Mouse (Mus musculus): Measurements from ENCODE around the gene Ass1.
A peak's percentile ranks its signal among the peaks of the same experiment; 100 is the strongest.

Gene Ass1

DNA sequence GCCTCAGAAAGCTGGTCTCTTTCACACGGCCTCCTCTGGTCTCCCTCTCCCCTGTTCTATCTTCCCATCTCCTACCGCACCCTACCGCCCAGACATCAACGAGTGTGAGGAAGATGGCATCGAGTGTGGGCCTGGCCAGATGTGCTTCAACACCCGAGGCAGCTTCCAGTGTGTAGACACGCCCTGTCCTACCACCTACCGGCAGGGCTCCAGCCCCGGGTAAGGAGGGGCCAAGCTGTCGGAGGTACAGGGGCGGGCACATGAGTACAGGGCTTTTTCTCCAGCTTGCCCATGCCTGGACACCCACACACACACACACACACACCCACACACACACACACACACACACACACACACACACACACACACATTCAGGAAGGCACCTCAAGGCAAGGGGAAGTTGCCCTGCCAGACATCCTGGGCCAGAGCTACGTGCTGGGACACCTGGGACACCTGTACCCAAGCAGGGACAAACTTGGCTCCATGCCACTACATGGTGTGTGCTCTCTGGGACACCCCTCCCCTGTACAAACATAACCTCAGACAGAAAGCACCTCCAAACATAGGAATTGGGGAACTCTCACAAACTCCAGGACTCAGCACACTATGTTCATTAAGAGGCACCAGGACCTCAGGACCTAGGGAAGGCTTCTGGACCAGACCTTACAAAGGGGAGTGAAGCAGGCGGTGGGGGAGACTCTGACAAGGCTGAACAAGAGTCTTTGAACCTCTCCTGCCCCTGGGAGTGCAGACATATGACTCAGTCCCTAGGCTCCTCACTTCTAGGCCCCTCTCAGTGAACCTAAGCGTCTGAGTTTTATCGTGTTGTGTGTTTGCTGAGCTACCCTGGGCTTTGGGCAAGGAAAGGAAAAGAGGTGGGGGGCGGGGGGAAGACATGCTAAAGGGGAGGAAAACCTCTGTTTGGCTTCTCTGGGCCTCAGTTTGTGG, 10.7 kb upstream of the Ass1 start:
- no peak for DNase-seq

DNA sequence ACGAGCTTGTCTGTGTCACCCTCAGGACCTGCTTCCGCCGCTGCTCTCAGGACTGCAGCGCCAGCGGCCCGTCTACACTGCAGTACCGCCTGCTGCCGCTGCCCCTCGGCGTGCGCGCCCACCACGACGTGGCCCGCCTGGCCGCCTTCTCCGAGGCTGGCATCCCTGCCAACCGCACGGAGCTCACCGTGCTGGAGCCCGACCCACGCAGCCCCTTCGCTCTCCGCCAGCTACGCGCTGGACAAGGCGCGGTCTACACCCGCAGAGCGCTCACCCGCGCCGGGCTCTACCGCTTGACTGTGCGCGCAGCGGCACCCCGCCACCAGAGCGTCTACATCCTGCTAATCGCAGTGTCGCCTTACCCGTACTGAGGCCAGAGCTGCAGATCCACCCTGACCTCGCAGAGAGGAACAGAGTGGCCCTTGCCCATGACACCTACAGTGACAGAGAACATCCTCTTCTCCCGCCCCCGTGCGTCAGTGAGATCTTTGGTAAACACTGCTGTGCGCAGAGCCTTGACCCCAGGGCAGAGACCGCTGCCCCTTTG, 9.9 kb upstream of the Ass1 start:
- DNase-seq: peak; percentile 62

DNA sequence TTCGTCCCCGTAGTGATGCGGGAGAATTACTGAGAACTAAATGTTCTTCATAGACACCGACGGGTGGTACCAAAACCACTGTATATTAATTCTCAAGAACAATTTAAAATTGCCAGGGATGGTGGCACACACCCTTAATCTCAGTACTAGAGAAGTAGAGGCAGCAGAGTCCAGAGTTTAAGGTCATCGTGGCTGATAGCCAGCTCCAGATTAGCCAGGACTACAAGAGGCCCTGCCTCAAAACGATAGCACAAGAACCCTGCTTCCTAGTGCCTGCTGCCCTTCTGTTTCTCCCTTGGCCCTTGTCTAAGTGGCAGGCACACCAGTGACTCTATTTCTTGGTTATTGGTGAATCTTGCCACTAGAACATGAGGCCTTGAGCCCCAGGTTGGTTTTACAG, 9.1 kb upstream of the Ass1 start:
- DNase-seq: no peak

DNA sequence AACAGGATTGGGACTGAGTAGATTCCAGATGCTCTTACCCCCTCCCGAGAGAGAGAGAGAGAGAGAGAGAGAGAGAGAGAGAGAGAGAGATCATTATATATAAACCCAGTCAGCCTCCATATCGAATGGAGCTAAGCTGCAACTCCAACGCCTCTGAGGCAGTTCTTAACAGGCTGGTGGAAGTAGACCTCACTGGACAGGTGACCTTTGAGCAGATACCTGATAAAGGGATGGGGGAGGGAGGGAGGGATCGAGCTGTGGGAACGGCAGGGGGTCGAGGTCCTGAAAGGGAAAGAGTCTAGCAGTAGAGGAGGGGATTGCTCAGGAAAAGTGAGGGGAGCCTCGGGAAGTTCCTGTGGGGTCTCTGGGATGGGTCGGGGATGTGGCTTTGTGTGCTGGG, 8.0 kb upstream of the Ass1 start:
- no peak for DNase-seq

DNA sequence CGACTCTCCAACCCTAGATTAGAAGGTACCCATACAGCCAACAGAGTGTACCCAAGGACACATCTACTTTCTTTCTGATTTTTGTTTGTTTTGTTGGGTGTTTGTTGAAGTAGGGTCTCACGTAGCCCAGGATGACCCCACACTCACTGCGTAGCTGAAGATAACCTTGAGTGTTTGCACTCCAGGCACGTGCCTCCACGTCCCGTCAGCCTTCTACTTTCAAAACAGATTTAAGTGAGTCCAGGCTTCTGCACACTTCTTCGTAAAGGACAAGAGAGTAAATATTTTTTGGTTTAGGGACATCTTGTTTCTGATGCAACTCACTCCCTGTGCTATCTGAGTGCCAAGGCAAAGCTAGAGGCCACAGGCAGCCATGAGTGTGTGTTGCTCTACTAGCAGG, 6.8 kb upstream of the Ass1 start:
- no peak for DNase-seq

DNA sequence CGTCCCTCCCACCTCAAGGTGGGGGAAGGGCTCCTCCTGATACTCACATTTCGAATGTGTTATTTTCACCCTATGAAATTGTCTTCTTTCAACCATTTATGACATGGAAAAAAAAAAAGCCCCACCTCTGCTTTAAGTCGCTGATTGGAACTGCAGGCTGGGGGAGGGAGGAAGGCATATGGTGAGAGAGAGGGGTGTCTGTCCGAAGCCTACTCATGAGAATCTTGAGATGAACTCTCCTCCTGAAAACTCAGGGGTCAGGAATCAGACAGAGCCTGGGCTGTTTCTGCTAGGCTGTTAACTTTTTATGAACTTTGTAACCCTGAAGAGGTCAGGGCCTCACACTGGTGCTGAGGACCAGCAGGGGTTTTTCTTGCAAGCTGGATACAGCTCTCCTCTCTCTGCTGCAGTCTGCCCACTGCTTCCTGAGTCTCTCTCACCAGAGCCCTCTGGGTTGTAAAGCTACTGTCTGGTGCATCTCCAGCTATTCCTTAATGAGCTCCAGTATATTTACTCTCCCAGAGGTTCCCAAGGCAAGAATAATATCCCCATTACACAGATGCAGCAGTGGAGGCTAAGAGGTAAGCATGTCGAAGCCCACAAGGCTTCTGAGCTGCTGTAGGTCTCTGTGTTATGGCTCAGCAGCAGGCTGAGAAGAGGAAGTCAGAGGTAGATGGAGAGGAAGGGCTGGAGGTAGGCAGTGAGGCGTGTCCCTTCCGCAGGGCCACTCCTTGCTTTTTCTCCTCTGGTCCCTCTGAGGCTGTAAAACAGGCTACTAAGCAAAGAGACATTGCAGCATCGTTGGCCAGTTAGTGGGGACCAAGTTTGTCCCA, 6.1 kb upstream of the Ass1 start:
- DNase-seq: peak; percentile 58

DNA sequence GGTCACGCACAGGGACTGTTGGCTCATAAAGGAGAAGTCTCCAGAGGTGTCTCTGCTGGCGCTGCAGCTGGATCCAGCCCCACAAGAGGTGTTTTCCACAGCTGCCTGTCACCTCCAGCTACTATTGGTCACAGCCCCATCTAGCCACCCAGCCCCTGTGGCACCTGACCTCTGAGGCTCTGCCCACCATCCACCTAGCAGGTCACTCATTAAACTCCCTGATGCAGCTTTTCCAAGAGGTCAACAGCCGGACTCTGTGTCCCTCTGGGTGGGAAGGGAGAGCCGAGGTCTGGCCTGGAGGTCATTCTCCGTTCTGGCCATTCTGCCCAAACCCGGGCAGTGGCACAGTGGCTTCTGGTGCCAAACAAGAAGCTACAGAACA, 5.5 kb upstream of the Ass1 start:
- DNase-seq: peak; percentile 85

DNA sequence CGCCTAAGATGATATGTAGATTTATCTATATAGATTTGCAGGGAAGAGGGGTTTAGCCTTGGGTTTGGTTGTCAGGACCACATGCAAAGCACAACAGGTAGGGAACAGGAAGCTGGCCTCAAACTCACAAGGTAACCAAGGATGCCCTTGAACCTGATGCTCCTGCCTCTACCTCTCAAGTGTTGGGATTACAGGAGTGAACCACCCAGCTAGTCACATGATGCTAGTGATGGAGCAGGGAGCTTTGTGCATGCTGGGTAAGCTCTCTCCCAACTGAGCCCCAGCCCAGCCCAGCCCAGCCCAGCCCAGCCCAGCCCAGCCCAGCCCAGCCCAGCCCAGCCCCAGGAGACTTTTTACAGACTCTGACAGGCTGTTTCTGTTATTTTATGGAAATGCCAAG, 2.5 kb upstream of the Ass1 start:
- DNase-seq: no peak

DNA sequence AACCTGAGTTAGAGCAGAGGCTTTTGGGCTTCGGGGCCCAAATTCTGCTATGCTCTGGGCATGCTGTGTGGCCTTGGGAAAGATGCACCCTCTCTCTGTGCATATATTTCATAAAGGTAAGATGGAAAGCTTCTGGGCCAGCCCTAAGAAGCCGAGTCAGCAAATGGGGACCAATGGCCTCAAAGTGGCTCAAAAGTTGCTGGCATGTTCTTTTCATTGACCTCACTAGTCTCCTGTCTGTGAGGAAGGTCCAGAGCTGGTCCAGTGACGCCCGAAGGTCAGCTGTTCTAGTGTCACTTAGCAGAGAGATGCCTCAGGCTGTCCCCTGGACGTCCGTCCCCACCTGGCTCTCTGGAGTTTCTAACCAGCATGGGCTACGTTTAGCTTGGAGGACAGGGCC, 1.1 kb upstream of the Ass1 start:
- DNase-seq: no peak

DNA sequence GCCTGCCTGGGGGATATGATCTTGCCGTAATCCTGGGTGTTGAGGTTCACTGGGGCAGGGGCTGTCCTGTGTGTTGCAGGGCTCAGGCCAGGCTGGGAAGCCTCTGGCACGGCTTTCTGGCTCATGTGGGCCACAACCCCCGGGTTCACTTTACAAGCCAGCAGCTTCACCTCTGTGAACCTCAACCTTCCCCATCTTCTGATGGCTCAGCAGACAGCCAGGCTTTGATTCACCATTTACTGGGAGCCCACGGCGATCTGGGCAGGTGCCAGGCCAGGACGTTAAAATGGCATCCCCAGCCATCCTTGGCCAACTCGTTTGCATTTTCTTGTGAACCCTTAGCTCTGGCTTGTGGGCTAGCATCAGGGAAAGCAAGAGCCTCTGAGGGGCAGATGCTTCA, 527 bp upstream of the Ass1 start:
- peak; percentile 76 for DNase-seq

DNA sequence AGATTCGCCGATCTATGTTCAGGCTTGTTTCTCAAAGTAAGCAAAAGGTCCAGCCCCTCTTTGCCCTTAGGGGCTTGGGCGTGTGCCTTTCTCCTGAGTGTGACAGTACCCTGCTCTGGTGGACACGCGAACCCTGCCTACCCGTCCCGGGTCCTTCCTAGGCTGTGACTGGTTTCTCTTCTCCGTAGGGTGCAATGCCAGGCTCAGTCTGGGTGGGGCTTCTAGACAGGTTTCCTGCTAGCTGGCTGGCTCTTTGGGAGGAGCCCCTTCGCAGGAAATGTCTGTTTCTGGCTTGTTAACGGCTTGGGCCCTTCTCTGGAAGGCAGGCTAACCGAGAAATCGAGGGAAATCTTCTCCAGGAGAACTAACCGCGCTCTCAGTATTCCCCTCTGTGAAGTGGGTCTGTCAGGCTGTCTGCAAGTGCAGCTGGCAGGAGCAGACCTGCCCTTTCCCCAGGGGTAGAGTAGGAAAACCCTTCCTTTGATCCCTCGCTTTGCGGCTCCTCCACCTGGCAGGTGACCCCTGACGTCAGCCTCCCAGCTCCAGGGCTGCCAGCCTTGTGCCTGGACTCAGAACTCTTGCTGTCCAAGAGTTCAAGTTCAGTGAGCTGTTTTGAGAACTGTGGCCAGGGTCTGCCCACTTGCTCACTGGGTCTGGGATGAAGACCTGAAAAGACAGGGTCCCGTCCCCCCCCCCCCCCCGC, 827 bp downstream of the Ass1 start:
- DNase-seq: peak; percentile 65

DNA sequence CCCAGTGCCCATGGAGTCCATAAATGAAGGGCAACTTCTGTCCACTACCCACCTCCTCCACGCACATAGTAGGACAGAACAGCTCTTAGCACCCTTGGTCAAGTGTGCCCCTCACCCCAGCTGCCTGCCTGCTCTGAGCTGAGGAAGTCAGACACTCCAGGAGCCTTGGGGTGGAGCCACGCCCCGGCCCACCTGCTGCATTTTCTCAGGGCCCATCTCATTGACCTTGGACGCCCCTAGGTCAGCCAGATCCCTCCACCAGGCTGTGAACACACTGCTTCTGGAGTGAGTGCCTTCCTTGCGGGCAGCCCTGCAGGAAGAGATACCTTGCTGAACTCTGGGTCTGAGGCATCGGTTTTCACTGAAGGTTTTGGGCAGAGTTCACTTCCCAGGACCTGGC, 1.6 kb downstream of the Ass1 start:
- no peak for DNase-seq

DNA sequence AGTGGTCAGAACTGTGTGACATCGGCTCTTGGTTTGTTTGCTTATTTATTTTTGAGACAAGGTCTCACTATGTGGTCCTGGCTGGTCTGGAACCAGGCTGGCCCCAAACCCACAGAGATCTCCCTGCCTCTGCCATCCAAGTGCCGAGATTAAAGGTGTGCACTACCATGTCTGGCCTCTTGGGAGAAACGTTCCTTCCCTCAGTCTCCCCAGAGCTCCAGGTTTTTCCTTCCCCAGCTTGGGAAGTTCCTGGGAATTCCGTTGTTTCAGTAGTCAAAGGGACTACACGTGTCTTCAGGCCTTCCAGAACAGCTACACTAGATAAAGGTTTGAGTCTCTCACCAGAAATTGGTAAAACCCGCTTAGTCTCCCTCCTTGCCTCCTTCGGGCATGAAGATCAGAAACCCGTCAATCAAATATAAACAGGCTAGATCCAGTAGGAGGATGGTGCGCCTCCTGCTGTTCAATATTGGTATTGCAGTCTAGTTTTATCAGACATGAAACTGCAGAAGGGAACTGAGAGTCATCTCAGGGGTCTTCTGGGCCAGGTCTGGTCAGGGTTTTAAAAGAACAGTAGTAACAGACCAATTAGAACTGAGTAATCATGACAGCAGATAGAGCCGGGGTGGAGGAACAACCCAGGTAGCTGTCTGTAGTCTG, 2.5 kb downstream of the Ass1 start:
- peak; percentile 65 for DNase-seq

DNA sequence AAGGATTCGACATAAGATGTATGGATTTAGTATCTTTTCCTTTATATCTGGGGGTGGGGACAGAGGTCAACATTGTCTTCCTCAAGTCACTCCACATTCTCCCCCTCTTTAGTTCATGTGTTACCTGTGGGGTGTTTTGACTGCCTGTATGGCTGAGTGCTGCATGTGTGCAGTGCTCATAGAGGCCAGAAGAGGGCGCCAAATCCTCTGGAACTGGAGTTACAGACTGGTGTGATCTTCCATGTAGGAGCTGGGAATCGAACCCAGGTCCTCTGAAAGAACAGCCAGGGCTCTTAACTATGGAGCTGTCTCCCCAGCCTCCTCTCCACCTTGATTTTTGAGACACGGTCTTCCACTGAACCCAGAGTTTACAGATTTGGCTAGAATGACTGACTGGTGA, 3.9 kb downstream of the Ass1 start:
- DNase-seq: no peak

DNA sequence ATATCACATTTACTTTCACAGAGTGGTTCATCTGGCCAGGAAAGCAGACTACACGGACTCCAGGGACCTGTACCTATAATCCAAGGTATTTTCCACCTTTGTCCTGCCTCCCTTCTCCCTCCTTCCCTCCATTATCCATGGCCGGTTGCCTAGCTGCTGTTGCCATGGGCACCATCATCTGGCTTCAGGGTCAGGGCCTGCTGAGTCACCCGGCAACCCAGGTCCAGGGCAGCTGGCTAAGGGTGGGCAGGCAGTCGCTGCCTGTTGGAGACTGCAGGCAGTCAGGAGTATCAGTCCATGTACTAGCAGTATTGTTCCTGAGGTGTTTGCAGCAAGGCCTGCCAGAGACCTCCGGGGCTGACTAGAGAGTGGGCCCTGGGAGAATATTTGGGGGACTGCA, 4.7 kb downstream of the Ass1 start:
- no peak for DNase-seq

DNA sequence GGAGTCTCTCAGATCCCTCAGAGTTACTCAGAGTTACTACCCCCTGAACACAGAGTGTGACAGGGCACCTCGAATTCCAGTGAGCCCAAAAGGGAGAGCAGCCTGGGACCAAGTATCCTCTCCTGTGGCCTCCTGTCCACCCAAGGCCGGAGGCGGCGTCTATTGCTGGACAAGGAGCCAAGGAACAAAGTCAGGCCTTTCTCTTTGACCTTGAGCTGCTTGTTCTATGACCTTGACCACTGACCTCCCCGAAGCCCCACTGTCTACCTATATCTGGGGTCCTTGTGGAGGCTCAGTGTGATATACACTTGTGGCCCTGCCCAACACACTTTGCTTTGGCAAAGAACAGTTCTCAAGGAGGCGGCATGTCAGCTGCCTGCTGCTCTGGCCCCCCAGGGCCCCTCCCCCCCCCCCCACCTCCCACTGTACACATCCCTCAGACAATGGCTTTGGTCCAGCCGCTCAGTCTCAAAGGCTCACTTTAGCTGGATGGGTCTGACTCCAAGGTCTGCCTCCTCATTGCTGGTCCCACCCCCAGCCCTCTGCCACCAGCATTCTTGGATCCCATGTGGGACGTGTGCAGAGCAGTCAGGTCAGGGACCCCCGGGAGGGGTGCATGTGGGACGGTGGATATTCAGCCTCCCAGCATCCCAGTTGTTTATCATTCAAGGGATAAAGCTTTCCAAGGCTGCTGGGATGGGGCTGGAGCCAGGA, 6.3 kb downstream of the Ass1 start:
- DNase-seq: no peak

DNA sequence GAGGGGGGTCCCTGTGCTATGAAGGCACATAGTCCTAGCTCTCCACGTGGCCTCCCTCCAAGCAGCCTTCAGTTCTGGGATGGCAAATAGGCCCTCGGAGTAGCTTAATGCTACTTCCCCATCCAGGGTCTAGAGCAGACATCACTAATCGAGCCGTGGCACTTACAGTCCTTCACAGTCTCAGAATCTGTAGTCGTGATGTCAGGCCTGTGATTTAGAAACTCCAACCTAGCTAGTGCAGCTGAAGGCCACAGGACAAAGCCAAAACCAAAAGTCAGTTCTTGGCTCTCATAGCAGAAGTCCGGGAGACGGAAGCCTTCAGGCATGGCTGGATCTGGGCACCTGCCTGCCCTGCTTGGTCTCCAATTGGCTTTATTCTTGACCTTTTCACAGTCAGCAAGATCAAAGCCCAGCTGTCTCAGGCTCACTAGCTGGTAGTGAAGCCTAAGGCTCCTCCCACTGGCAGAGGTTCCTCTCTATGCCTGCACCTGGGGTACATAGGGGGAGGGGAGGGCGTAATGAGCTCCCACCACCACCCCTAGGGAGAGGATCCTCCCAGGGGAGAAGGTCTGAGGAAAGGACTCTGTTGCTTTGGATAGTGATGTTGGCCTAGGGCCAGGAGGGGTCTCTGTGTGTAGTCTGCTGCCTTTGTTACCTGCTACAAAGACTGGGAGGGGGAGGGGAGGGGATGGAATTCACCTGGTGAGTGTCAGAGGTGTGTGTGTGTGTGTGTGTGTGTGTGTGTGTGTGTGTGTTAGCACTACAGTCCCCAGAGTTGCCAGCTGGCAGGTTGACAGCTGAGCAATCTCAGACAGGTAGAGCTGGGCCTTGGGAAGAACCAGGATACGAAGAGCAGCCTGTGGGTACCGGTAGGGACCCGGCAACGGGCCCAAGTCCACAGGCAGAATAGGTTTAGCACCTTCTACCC, 7.5 kb downstream of the Ass1 start:
- no peak for DNase-seq

DNA sequence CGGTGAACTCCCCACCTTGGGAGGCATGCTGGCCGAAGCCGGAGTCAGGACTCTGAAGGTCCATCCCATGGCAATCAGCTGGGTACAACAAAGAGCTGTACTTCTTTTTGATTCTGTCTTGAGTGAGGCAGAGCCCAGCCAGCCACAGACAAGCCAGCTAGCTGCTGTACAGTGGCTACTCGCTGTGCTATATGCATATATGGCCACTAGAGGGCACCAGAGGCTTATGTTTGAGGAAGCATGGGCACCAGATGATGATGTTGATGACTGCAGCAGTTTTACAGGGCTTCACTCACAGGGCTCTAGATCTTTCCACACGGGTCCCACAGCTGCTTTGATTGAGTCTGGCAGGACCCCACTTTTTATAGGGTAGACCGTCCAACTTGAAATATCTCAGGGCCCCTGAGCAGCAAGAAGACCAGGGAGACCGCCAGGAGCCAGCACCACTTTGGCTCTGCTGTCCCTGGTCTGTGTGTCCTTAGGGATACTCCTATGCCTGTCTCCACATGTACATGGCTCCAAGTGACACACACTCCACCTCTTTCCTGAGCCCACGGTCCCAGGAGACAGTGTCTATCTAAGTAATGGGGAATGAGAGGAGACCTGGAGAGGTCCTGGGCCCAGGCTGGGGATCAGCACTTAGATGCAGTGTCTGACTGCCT, 13.0 kb downstream of the Ass1 start:
- peak; percentile 88 for DNase-seq

DNA sequence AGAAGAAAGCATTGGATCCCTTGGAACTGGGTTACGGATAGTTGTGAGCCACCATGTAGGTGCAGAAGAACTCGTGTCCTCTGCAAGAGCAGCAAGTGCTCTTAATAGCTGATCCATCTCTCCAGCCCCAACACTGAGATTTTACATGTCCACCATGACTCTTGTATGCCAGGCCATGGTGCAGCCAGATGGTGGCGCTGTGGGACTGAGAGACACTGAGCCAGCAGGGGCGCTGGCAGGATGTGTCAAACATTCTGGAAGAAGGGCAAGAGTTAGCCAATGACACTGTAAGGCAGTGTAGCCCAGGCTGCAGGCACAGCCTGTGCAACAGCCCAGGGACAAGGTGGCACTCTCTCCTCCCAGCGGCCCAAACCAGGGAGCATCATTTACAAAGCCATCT, 14.2 kb downstream of the Ass1 start:
- peak; percentile 65 for DNase-seq

DNA sequence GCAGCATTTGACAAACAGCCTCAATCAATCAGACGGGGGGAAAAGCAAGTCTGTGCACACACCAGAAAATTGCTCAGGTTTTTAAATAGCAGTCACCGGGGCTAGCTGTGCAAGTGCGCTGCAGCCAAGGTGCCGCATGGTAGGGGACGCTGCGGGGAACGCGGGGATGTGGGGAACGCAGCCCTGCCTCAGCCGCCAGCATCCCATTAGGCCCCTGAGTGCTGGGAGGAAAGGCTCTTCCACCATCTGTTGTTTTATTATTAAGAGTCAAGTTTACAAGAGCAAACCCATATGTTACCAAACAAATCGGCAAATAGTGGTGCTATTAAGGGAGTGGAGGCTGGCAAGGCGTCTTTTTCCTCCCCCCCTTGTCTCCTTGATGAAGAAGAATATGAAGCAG, 19.2 kb downstream of the Ass1 start:
- DNase-seq: no peak
